Mouse (Mus musculus): Measurements from ENCODE around the gene Tamm41. TPM values are rescaled to one million over a fixed set of nuclear protein-coding genes. Genes with fewer than 3 reads are reported as not detected.

The Tamm41 gene
- polyA plus RNA-seq, 1 experiment = 16.8 TPM

GRCm38 (mm10) chr6:115029248-115029647 is 8.4 kb downstream of the Tamm41 start:
- H3K4me3 ChIP-seq (ENCODE audit: insufficient read depth, low read length) = no peak overlapping the region
- no peak for TF ChIP-seq CTCF (IDR thresholded peaks at IDR 0.05; ENCODE audit: borderline replicate concordance, insufficient read depth, low read length)
- TF ChIP-seq POLR2A (IDR thresholded peaks at IDR 0.05; ENCODE audit: low read depth, low read length) = no peak
- H3K27ac ChIP-seq (ENCODE audit: insufficient read depth, low read length) = no peak overlapping the region
- 0 out of 2 replicates have a peak, but pooled peaks cover 2% of the 10 kb centered on the region for H3K4me1 ChIP-seq (ENCODE audit: control insufficient read depth, insufficient read depth, low read length)

GRCm38 (mm10) chr6:115027485-115027992 is 10.1 kb downstream of the Tamm41 start:
- TF ChIP-seq POLR2A (IDR thresholded peaks at IDR 0.05; ENCODE audit: low read depth, low read length) (no peak), CTCF (IDR thresholded peaks at IDR 0.05; ENCODE audit: borderline replicate concordance, insufficient read depth, low read length) (no peak)
- Histone ChIP-seq H3K4me1 (ENCODE audit: control insufficient read depth, insufficient read depth, low read length) (0 out of 2 replicates have a peak, but pooled peaks cover 2% of the 10 kb centered on the region), H3K4me3 (ENCODE audit: insufficient read depth, low read length) (no peak overlapping the region), H3K27ac (ENCODE audit: insufficient read depth, low read length) (no peak overlapping the region)

- Histone ChIP-seq H3K4me3 (ENCODE audit: insufficient read depth, low read length) (no peak overlapping the region), H3K4me1 (ENCODE audit: control insufficient read depth, insufficient read depth, low read length) (no peaks in the 10 kb centered on the region), H3K27ac (ENCODE audit: insufficient read depth, low read length) (no peak overlapping the region)
- TF ChIP-seq CTCF (IDR thresholded peaks at IDR 0.05; ENCODE audit: borderline replicate concordance, insufficient read depth, low read length) (no peak), POLR2A (IDR thresholded peaks at IDR 0.05; ENCODE audit: low read depth, low read length) (no peak)
These were observed 14.8 kb downstream of the Tamm41 start for GRCm38 (mm10) chr6:115022876-115023275.

GRCm38 (mm10) chr6:115015461-115015860 is 22.2 kb downstream of the Tamm41 start:
- TF ChIP-seq POLR2A (IDR thresholded peaks at IDR 0.05; ENCODE audit: low read depth, low read length) = no peak
- TF ChIP-seq CTCF (IDR thresholded peaks at IDR 0.05; ENCODE audit: borderline replicate concordance, insufficient read depth, low read length) = no peak
- Histone ChIP-seq H3K4me3 (ENCODE audit: insufficient read depth, low read length) (no peak overlapping the region), H3K27ac (ENCODE audit: insufficient read depth, low read length) (no peak overlapping the region), H3K4me1 (ENCODE audit: control insufficient read depth, insufficient read depth, low read length) (no peaks in the 10 kb centered on the region)

GRCm38 (mm10) chr6:115013574-115013973 is 24.1 kb downstream of the Tamm41 start:
- TF ChIP-seq CTCF (IDR thresholded peaks at IDR 0.05; ENCODE audit: borderline replicate concordance, insufficient read depth, low read length) (no peak), POLR2A (IDR thresholded peaks at IDR 0.05; ENCODE audit: low read depth, low read length) (no peak)

GRCm38 (mm10) chr6:115011792-115012191 is 25.9 kb downstream of the Tamm41 start:
- TF ChIP-seq CTCF (IDR thresholded peaks at IDR 0.05; ENCODE audit: borderline replicate concordance, insufficient read depth, low read length) (no peak), POLR2A (IDR thresholded peaks at IDR 0.05; ENCODE audit: low read depth, low read length) (no peak)
- H3K27ac ChIP-seq (ENCODE audit: insufficient read depth, low read length) = no peak overlapping the region
- no peak overlapping the region for H3K4me3 ChIP-seq (ENCODE audit: insufficient read depth, low read length)
- no peaks in the 10 kb centered on the region for H3K4me1 ChIP-seq (ENCODE audit: control insufficient read depth, insufficient read depth, low read length)

More at GRCm38 (mm10) chr6:115013574-115013973, 24.1 kb downstream of the Tamm41 start:
- H3K4me3 ChIP-seq (ENCODE audit: insufficient read depth, low read length) = no peak overlapping the region
- H3K27ac ChIP-seq (ENCODE audit: insufficient read depth, low read length) = no peak overlapping the region
- H3K4me1 ChIP-seq (ENCODE audit: control insufficient read depth, insufficient read depth, low read length) = no peaks in the 10 kb centered on the region

GRCm38 (mm10) chr6:115010815-115011214 is 26.9 kb downstream of the Tamm41 start:
- Histone ChIP-seq H3K4me1 (ENCODE audit: control insufficient read depth, insufficient read depth, low read length) (no peaks in the 10 kb centered on the region), H3K27ac (ENCODE audit: insufficient read depth, low read length) (no peak overlapping the region), H3K4me3 (ENCODE audit: insufficient read depth, low read length) (no peak overlapping the region)
- TF ChIP-seq POLR2A (IDR thresholded peaks at IDR 0.05; ENCODE audit: low read depth, low read length) (no peak), CTCF (IDR thresholded peaks at IDR 0.05; ENCODE audit: borderline replicate concordance, insufficient read depth, low read length) (no peak)

GRCm38 (mm10) chr6:115010304-115010703 is 27.4 kb downstream of the Tamm41 start:
- no peak overlapping the region for H3K4me3 ChIP-seq (ENCODE audit: insufficient read depth, low read length)
- TF ChIP-seq CTCF (IDR thresholded peaks at IDR 0.05; ENCODE audit: borderline replicate concordance, insufficient read depth, low read length) = no peak
- TF ChIP-seq POLR2A (IDR thresholded peaks at IDR 0.05; ENCODE audit: low read depth, low read length) = no peak
- H3K27ac ChIP-seq (ENCODE audit: insufficient read depth, low read length) = no peak overlapping the region
- H3K4me1 ChIP-seq (ENCODE audit: control insufficient read depth, insufficient read depth, low read length) = peaks cover 1% of the 10 kb centered on the region; the same call in 1 of the 2 replicates

GRCm38 (mm10) chr6:115007728-115008127 is 29.9 kb downstream of the Tamm41 start:
- TF ChIP-seq CTCF (IDR thresholded peaks at IDR 0.05; ENCODE audit: borderline replicate concordance, insufficient read depth, low read length) = peak; percentile 93
- TF ChIP-seq POLR2A (IDR thresholded peaks at IDR 0.05; ENCODE audit: low read depth, low read length) = no peak
- H3K4me3 ChIP-seq (ENCODE audit: insufficient read depth, low read length) = no peak overlapping the region
- H3K27ac ChIP-seq (ENCODE audit: insufficient read depth, low read length) = no peak overlapping the region
- H3K4me1 ChIP-seq (ENCODE audit: control insufficient read depth, insufficient read depth, low read length) = peaks cover 5% of the 10 kb centered on the region; the same call in 1 of the 2 replicates

GRCm38 (mm10) chr6:115006948-115007347 is 30.7 kb downstream of the Tamm41 start:
- Histone ChIP-seq H3K27ac (ENCODE audit: insufficient read depth, low read length) (no peak overlapping the region), H3K4me3 (ENCODE audit: insufficient read depth, low read length) (no peak overlapping the region), H3K4me1 (ENCODE audit: control insufficient read depth, insufficient read depth, low read length) (peaks cover 5% of the 10 kb centered on the region; the same call in 1 of the 2 replicates)
- TF ChIP-seq POLR2A (IDR thresholded peaks at IDR 0.05; ENCODE audit: low read depth, low read length) (no peak), CTCF (IDR thresholded peaks at IDR 0.05; ENCODE audit: borderline replicate concordance, insufficient read depth, low read length) (no peak)
